Mouse (Mus musculus): ENCODE measurements around the gene Rarres2. TPM values are rescaled to one million over a fixed set of nuclear protein-coding genes. Genes with fewer than 3 reads are reported as not detected.

Gene Rarres2
- polyA plus RNA-seq, 1 experiment = 179 TPM

DNA sequence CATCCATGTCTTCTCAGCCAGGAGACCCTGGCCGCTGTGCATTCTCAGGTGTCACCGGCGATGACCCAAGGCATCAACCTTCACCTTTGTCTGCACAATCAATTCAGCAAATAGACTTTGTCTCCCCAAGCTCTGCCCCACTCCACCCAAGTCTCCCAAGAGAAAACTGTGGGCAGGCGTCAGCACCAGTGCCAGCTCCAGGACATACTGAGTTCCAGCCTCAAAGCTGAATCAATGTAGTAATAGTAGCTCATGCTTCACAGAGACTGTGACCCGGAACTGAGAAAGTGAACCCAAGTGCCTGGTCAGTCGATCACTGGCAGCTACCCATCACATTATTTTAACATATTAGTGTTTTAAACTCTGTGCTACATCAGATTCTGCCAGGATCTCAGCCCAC, 24.3 kb downstream of the Rarres2 start:
- TF ChIP-seq CTCF (IDR thresholded peaks at IDR 0.05; ENCODE audit: insufficient read depth, low read length) (no peak), POLR2A (IDR thresholded peaks at IDR 0.05; ENCODE audit: borderline replicate concordance, extremely low read depth, low read depth, low read length) (no peak)
- Histone ChIP-seq H3K4me3 (replicated peaks; ENCODE audit: extremely low read depth, low read depth, low read length) (no peak overlapping the region), H3K4me1 (ENCODE audit: control insufficient read depth, insufficient read depth, low read length) (peaks cover 2% of the 10 kb centered on the region; the same call in 1 of the 2 replicates)
- 81% methylated on average over 6 of the region's 6 CpGs for WGBS
- DNase-seq = no peak

DNA sequence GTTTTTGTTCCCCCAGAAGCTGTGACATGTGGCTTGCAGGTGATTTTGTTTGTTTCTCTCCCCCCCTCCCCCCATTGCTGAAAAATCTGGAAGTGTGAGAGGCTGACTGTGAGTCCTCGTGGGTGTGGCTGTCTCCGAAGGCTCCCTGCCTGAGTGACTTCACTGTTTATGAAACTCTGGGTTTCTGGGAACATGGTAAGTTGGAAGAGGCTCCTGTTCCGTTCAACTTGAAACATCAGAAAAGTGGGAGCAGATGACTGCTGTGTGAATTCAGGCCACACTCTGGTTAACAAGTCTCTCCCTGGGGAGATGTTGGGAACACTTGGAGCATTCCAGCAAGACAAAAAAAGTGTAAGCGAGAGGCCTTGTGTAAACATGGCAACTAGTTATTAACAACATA, 25.7 kb downstream of the Rarres2 start:
- WGBS = 28% methylated on average over 4 of the region's 4 CpGs
- no peak overlapping the region for H3K4me3 ChIP-seq (replicated peaks; ENCODE audit: extremely low read depth, low read depth, low read length)
- no peak for DNase-seq
- TF ChIP-seq CTCF (IDR thresholded peaks at IDR 0.05; ENCODE audit: insufficient read depth, low read length) = no peak
- TF ChIP-seq POLR2A (IDR thresholded peaks at IDR 0.05; ENCODE audit: borderline replicate concordance, extremely low read depth, low read depth, low read length) = no peak
- H3K4me1 ChIP-seq (ENCODE audit: control insufficient read depth, insufficient read depth, low read length) = peaks cover 2% of the 10 kb centered on the region; the same call in 1 of the 2 replicates

DNA sequence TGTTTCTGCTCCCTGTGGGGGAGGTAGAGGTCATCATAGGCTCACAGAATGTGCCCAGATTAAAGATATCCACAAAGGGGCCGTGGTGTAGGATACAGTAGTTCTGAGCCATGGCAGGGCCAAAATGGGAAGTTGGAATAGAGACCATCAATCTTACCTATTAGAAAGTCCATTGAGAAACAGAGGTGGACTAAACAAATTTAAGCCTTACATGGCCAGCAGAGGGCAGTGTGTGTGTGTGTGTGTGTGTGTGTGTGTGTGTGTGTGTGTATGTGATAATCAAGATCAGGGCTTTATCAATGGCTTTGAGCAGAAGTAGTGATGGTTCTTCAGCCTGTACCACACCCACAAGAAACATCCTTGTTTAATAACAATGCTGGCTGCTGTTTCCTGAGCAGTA, 26.3 kb downstream of the Rarres2 start:
- H3K4me1 ChIP-seq (ENCODE audit: control insufficient read depth, insufficient read depth, low read length) = peaks cover 2% of the 10 kb centered on the region; the same call in 1 of the 2 replicates
- H3K4me3 ChIP-seq (replicated peaks; ENCODE audit: extremely low read depth, low read depth, low read length) = no peak overlapping the region
- 32% methylated on average over 1 of the region's 1 CpGs for WGBS
- TF ChIP-seq POLR2A (IDR thresholded peaks at IDR 0.05; ENCODE audit: borderline replicate concordance, extremely low read depth, low read depth, low read length) (no peak), CTCF (IDR thresholded peaks at IDR 0.05; ENCODE audit: insufficient read depth, low read length) (peak; percentile 37; the same call in 1 of the 2 replicates)
- DNase-seq = no peak

GRCm38 (mm10) chr6:48545251-48545650, 27.3 kb downstream of the Rarres2 start:
- Histone ChIP-seq H3K4me1 (ENCODE audit: control insufficient read depth, insufficient read depth, low read length) (peaks cover 2% of the 10 kb centered on the region; the same call in 1 of the 2 replicates), H3K4me3 (replicated peaks; ENCODE audit: extremely low read depth, low read depth, low read length) (no peak overlapping the region)
- no peak for DNase-seq
- TF ChIP-seq POLR2A (IDR thresholded peaks at IDR 0.05; ENCODE audit: borderline replicate concordance, extremely low read depth, low read depth, low read length) (no peak), CTCF (IDR thresholded peaks at IDR 0.05; ENCODE audit: insufficient read depth, low read length) (no peak)
- 56% methylated on average over 5 of the region's 5 CpGs for WGBS

- no peak overlapping the region for H3K4me3 ChIP-seq (replicated peaks; ENCODE audit: extremely low read depth, low read depth, low read length)
- peaks cover 3% of the 10 kb centered on the region for H3K4me1 ChIP-seq (ENCODE audit: control insufficient read depth, insufficient read depth, low read length)
- WGBS = 83% methylated on average over 3 of the region's 3 CpGs
- no peak for TF ChIP-seq CTCF (IDR thresholded peaks at IDR 0.05; ENCODE audit: insufficient read depth, low read length)
- TF ChIP-seq POLR2A (IDR thresholded peaks at IDR 0.05; ENCODE audit: borderline replicate concordance, extremely low read depth, low read depth, low read length) = no peak
- no peak for DNase-seq
These were observed 30.0 kb downstream of the Rarres2 start for GRCm38 (mm10) chr6:48542631-48543030.

GRCm38 (mm10) chr6:48541560-48542450, 30.8 kb downstream of the Rarres2 start:
- TF ChIP-seq POLR2A (IDR thresholded peaks at IDR 0.05; ENCODE audit: borderline replicate concordance, extremely low read depth, low read depth, low read length) (no peak), CTCF (IDR thresholded peaks at IDR 0.05; ENCODE audit: insufficient read depth, low read length) (no peak)
- no peak for DNase-seq
- 28% methylated on average over 7 of the region's 7 CpGs for WGBS
- Histone ChIP-seq H3K4me3 (replicated peaks; ENCODE audit: extremely low read depth, low read depth, low read length) (no peak overlapping the region), H3K4me1 (ENCODE audit: control insufficient read depth, insufficient read depth, low read length) (peaks cover 6% of the 10 kb centered on the region)

DNA sequence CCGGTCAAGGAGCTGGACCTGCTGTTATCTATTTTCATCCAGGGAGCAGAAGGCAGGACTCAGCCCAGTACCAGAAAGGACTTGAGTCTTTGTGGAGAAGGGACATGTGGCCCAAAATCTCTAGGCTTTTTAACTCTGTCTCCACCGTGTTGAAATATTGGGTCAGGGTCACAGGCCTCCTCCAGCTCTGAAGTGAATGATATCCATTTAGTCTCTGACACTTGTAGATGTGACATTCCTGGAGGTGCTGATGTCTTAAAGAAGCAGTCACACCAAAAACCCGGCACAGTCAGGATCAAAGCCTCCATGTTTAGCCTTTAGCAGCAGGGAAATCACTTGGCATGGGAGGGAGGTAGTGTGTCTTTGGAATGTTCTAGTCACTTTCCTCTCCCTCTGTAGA, 31.9 kb downstream of the Rarres2 start:
- TF ChIP-seq POLR2A (IDR thresholded peaks at IDR 0.05; ENCODE audit: borderline replicate concordance, extremely low read depth, low read depth, low read length) = no peak
- TF ChIP-seq CTCF (IDR thresholded peaks at IDR 0.05; ENCODE audit: insufficient read depth, low read length) = no peak
- H3K4me3 ChIP-seq (replicated peaks; ENCODE audit: extremely low read depth, low read depth, low read length) = no peak overlapping the region
- H3K4me1 ChIP-seq (ENCODE audit: control insufficient read depth, insufficient read depth, low read length) = peaks cover 4% of the 10 kb centered on the region; the same call in 1 of the 2 replicates
- 59% methylated on average over 3 of the region's 3 CpGs for WGBS
- DNase-seq = no peak

DNA sequence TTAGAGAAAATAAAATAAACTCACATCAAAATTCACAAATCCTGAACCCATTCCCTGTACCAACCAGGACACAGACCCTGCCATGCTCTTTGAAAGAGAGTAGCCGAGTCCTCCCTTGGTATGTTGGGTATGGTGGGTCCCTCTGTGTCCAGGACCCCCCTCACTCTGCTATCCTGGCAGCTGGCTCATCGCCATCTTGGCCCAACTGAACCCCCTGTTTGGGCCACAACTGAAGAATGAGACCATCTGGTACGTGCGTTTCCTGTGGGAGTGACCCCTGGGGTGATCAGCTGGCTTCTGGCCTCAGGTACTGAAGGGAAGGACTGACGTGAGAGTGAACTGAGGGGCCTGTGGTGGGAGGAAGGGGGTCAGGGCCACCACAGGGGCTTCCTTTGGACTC, 32.7 kb downstream of the Rarres2 start:
- peaks cover 4% of the 10 kb centered on the region; the same call in 1 of the 2 replicates for H3K4me1 ChIP-seq (ENCODE audit: control insufficient read depth, insufficient read depth, low read length)
- no peak for DNase-seq
- 86% methylated on average over 5 of the region's 5 CpGs for WGBS
- TF ChIP-seq CTCF (IDR thresholded peaks at IDR 0.05; ENCODE audit: insufficient read depth, low read length) = no peak
- TF ChIP-seq POLR2A (IDR thresholded peaks at IDR 0.05; ENCODE audit: borderline replicate concordance, extremely low read depth, low read depth, low read length) = no peak
- H3K4me3 ChIP-seq (replicated peaks; ENCODE audit: extremely low read depth, low read depth, low read length) = no peak overlapping the region

DNA sequence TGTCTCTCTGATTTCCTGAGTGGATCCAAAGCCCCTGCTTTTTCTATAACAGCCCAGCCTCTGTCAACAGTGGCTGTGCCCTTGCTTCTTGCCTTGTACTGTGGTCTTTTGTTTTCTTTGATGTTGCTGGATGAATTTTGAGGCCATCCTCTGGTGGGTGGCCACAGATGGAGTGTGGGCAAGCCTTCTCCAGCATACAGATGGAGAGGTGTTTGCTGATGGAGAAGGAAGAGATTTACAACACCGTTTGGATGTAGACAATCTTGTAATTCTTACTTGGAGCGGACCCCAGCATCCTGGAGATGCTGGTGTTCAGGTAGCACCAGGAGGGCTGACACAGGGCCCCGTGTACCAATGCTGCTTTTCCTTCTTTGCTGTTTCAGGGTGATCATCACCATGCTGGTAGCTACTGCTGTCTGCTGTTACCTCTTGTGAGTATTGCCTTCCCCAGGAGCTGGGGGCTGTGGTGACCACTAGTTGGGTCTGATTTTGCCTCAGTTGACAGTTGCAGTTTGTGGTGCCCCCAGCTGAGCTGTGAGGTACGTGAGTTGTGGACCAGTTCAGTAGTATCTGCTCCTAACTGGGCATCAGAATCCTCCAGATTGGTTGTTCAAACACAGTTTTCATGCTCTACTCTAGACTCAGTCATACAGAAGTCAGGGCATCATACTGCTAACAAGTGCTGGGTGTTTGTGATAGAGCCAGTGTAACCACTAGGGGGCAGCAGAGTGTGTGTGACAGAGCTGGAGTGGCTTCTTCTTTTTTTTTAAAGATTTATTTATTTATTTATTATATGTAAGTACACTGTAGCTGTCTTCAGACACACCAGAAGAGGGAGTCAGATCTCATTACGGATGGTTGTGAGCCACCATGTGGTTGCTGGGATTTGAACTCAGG, 33.5 kb downstream of the Rarres2 start:
- no peak for TF ChIP-seq POLR2A (IDR thresholded peaks at IDR 0.05; ENCODE audit: borderline replicate concordance, extremely low read depth, low read depth, low read length)
- TF ChIP-seq CTCF (IDR thresholded peaks at IDR 0.05; ENCODE audit: insufficient read depth, low read length) = peak; percentile 62
- Histone ChIP-seq H3K4me3 (replicated peaks; ENCODE audit: extremely low read depth, low read depth, low read length) (no peak overlapping the region), H3K4me1 (ENCODE audit: control insufficient read depth, insufficient read depth, low read length) (peaks cover 4% of the 10 kb centered on the region; the same call in 1 of the 2 replicates)
- peak; percentile 34 for DNase-seq
- 75% methylated on average over 5 of the region's 5 CpGs for WGBS
